ENCODE assay signal across 8 mouse cellular contexts in the genomic region with DNA sequence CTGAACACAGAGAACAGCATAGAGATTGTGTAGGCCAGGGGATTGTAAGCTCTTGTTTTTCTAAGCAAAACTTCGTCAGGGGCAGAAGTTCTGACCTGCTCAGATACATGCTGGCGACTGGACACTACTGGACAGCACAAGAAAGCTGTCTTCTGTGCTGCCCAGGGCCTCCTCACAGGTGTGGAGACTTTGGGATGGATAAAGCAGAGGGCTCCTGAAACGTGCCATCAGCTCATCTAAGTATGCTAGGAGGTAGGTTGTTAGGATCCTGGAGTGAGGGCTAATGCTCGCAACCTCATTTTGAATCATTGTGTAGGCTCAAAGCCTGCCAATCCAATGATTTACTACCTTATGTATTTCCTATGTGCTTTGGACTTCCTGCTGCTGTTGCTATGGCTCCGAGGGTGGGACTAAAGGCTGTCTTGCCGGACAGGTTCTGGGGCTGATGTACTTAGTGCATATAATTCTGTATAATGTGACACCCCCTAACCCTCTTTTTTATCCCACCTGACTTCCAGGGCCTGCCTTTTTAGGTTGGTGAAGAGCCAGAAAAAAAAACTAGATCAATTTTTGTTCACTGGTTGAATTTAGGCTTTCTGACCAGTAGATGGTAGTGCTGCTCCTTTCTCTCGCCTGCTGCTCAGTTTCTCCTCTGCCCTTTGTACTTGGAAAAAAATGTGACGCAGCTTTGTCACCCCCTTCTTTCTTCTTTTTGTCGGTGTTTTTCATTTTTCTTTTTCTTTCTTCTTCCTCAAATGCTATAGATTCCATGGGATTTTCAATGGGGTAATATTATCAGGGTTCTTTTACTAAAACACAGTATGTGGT.
DNase-seq lines count a peak whose midpoint lies in the region; ATAC-seq lines count a peak whose summit lies in the region.

No protein-coding gene starts in this region.

- ATAC-seq in activated CD4-positive, CD25-positive, alpha-beta regulatory T cell, adult 4 months, result peak; percentile 40
- ATAC-seq in granulocyte monocyte progenitor cell, adult 5-6 weeks (replicated peaks; ENCODE audit: poor library complexity, severe bottlenecking), result peak; percentile 44

- peak; percentile 11 to 33 for DNase-seq in frontal cortex, postnatal 36 days (ENCODE audit: low spot score in 2 of 2)
- no peak for DNase-seq in frontal cortex, postnatal 25 days (ENCODE audit: low spot score in 2 of 2)
- DNase-seq in 416B (ENCODE audit: low read depth), result peak; percentile 40
- DNase-seq in layer of hippocampus, postnatal 14 days (ENCODE audit: low spot score in 2 of 2), result peak; percentile 7 to 37
- peak; percentile 72 for DNase-seq in retina, embryonic 14.5 days (ENCODE audit: low spot score)
- DNase-seq in gastrocnemius, postnatal 14 days, result no peak

- intact Hi-C loops in gastrocnemius, postnatal 14 days (cut with DNase I; ENCODE audit: low total_unique reads), result loop anchor here (10.0 kb wide), 1 partner anchor 113 kb away; a partner anchor contains a TSS

Comparison
In these comparisons a context has a peak if more than half of its experiments do, and no peak if none do; other contexts are left out.
1. DNase-seq: peak in frontal cortex, postnatal 36 days (2 of 2), 416B (single experiment), layer of hippocampus, postnatal 14 days (2 of 2) and retina, embryonic 14.5 days (single experiment); none in frontal cortex, postnatal 25 days (0 of 2) and gastrocnemius, postnatal 14 days (single experiment).